Mouse (Mus musculus) spleen, adult 2 months (tissue): ENCODE measurements around the gene Tnfrsf1a. TPM values are rescaled to one million over a fixed set of nuclear protein-coding genes. Genes with fewer than 3 reads are reported as not detected.

Experiments
- DNase-seq, 2 experiments: peaks; one replicate each; pipeline versions ENCODE4 v3.0.0 to v3.0.0-alpha.2; 2012 to 2021; ENCODE audit warnings: low spot score in 2 of 2, low read depth in 1 of 2
- H3K27ac ChIP-seq: fragments of 200-500 bp; 2 replicates; pipeline ENCODE4 v1.5.1; 2012; ENCODE audit warnings: low read length, inconsistent platforms; ENCODE audit not compliant: insufficient read depth
- H3K27me3 ChIP-seq: fragments of 200-500 bp; 2 replicates; pipeline ENCODE4 v1.6.1; 2012; ENCODE audit warnings: mild to moderate bottlenecking, moderate library complexity, low read length, inconsistent platforms; ENCODE audit not compliant: control insufficient read depth, insufficient read depth
- H3K36me3 ChIP-seq: fragments of 200-500 bp; 2 replicates; pipeline ENCODE4 v1.6.1; 2012; ENCODE audit warnings: mild to moderate bottlenecking, low read length, inconsistent platforms; ENCODE audit not compliant: control insufficient read depth, insufficient read depth
- H3K4me1 ChIP-seq: fragments of 200-500 bp; 2 replicates; pipeline ENCODE4 v1.6.1; 2011; ENCODE audit warnings: inconsistent platforms; ENCODE audit not compliant: control insufficient read depth, insufficient read depth, insufficient read length
- H3K4me3 ChIP-seq: fragments of 200-500 bp; 2 replicates; pipeline ENCODE4 v1.5.1; 2011; ENCODE audit warnings: mild to moderate bottlenecking, inconsistent platforms; ENCODE audit not compliant: insufficient read depth, insufficient read length; ENCODE audit errors: extremely low read depth
- CTCF ChIP-seq: fragments of 200-500 bp; IDR thresholded peaks from 2 replicates; pipeline ENCODE4 v1.5.1; 2011; ENCODE audit warnings: mild to moderate bottlenecking, inconsistent platforms; ENCODE audit not compliant: insufficient read depth, insufficient read length, insufficient replicate concordance; ENCODE audit errors: extremely low read depth
- POLR2A ChIP-seq: fragments of 200-500 bp; IDR thresholded peaks from 2 replicates; pipeline ENCODE4 v1.6.1; 2011; ENCODE audit warnings: low read depth, low read length, inconsistent platforms
- WGBS: fragments of 180-500 bp; shearing (Covaris S2); methylation state at CpG from one replicate; pipeline ENCODE4 v1.1.7; 2018; 5-methylcytosine and 5-hydroxymethylcytosine counted together
- polyA plus RNA-seq: library from polyadenylated mRNA; depleted of rRNA; stranded (reverse); fragments of >200 nt; gene quantifications from 2 replicates; pipeline ENCODE4 v1.2.3, GENCODE M21; 2012

Tnfrsf1a gene
- polyA plus RNA-seq, 1 experiment = 51.3 TPM

DNA sequence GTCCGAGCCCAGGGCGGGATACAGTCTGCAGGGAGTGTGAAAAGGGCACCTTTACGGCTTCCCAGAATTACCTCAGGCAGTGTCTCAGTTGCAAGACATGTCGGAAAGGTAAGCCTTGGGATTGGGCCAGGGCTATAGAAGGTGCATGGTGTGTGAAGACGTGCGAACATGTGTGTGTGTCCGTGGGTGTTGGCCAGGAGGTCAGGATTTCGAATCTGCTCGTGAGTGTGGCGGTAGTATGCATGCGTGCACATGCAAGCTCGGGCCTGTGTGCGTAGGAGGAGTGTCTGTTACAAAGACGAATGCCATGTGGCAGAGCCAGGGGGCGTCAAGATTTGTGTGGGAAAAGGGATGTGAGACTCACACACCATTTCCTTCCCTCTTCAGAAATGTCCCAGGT lies 8.2 kb downstream of the Tnfrsf1a start:
- peaks cover 4% of the 10 kb centered on the region; the same call in 1 of the 2 replicates for H3K36me3 ChIP-seq
- WGBS = 88% methylated on average over 15 of the region's 15 CpGs
- no peak overlapping the region for H3K4me3 ChIP-seq
- H3K27me3 ChIP-seq = peaks cover 1% of the 10 kb centered on the region; the same call in 1 of the 2 replicates
- no peak overlapping the region for H3K27ac ChIP-seq
- peaks cover 12% of the 10 kb centered on the region; the same call in 1 of the 2 replicates for H3K4me1 ChIP-seq
- no peak for TF ChIP-seq POLR2A
- no peak for TF ChIP-seq CTCF
- no peak for DNase-seq

DNA sequence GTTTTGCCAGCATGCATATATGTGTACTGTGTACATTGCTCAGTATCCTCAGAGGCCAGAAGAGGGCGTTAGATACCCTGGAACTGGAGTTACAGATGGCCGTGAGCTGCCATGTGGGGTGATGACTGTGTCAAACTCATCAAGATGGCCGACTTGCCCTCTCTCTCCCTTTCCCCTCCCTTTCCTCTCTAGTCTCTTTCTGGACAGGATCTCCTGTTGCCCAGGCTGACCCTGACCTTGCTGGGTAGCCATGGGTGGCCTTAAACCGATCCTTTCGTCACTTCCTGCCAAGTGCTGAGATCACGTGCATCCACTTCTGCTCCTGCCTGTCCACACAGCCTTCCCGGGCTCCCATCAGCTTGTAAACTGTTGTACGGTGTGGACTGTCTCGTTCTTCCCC lies 10.8 kb downstream of the Tnfrsf1a start:
- WGBS = 70% methylated on average over 9 of the region's 9 CpGs
- no peak for DNase-seq
- Histone ChIP-seq H3K27me3 (peaks cover 1% of the 10 kb centered on the region; the same call in 1 of the 2 replicates), H3K4me1 (peaks cover 8% of the 10 kb centered on the region; the same call in 1 of the 2 replicates), H3K36me3 (peaks cover 4% of the 10 kb centered on the region; the same call in 1 of the 2 replicates), H3K4me3 (no peak overlapping the region), H3K27ac (no peak overlapping the region)
- TF ChIP-seq POLR2A = no peak

DNA sequence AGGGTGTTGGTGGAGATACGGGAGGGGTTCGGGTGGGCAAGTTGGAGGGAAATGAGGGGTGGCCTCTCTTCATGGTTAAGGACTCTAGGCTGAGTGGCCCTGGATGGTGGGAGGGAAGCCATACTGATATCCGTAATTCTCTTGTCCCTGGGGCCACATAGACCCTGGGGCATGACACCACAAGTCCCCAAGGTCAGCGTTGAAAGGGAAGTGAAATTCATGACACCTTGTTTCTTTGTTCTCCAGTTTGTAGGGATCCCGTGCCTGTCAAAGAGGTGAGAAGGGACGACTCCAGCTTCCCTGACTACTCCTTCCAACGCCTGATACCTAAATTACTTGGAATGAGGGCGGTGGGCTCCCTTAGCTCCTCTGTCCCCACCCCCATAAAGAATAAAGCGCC lies 11.7 kb downstream of the Tnfrsf1a start:
- WGBS = 61% methylated on average over 9 of the region's 9 CpGs
- no peak for DNase-seq
- peaks cover 4% of the 10 kb centered on the region; the same call in 1 of the 2 replicates for H3K36me3 ChIP-seq
- H3K27ac ChIP-seq = no peak overlapping the region
- no peak overlapping the region for H3K4me3 ChIP-seq
- peaks cover 1% of the 10 kb centered on the region; the same call in 1 of the 2 replicates for H3K27me3 ChIP-seq
- peaks cover under 1% of the 10 kb centered on the region; the same call in 1 of the 2 replicates for H3K4me1 ChIP-seq
- TF ChIP-seq CTCF = no peak
- no peak for TF ChIP-seq POLR2A

DNA sequence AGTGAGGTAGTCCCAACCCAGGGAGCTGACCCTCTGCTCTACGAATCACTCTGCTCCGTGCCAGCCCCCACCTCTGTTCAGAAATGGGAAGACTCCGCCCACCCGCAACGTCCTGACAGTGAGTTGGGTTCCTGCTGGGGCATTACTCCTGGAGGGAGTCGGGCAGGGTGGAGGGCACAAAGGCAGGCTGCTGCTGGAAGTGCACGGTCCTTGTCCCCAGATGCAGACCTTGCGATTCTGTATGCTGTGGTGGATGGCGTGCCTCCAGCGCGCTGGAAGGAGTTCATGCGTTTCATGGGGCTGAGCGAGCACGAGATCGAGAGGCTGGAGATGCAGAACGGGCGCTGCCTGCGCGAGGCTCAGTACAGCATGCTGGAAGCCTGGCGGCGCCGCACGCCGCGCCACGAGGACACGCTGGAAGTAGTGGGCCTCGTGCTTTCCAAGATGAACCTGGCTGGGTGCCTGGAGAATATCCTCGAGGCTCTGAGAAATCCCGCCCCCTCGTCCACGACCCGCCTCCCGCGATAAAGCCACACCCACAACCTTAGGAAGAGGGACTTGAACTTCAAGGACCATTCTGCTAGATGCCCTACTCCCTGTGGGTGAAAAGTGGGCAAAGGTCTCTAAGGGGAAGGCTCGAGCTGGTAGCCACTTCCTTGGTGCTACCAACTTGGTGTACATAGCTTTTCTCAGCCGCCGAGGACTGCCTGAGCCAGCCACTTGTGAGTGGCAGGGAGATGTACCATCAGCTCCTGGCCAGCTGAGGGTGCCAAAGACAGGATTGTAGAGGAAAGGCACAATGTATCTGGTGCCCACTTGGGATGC lies 12.5 kb downstream of the Tnfrsf1a start:
- WGBS = 83% methylated on average over 38 of the region's 38 CpGs
- no peak for TF ChIP-seq CTCF
- TF ChIP-seq POLR2A = no peak

DNA sequence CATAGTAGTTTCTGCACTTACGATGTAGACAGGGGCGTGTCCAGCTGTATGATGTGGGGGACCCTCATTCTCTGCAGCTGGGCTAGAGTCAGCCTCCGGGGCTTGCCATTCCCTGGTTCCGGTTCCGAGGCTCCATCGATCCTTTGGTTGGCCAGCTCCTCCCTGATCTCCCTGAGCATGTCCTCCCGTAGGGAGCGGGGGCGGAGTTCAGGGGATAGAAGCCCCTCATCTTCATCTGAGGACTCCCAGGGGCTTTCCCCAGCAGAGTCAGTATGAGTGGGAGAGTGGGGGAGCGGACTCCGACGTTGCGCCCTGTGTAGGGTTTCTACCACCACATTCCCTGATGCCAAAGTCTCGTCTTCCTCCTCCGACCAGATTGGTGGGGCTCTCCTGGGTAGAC lies 13.9 kb downstream of the Tnfrsf1a start:
- Histone ChIP-seq H3K27me3 (peaks cover 1% of the 10 kb centered on the region), H3K4me1 (peaks cover 10% of the 10 kb centered on the region; the same call in 1 of the 2 replicates), H3K27ac (no peak overlapping the region), H3K4me3 (no peak overlapping the region), H3K36me3 (peaks cover 4% of the 10 kb centered on the region; the same call in 1 of the 2 replicates)
- TF ChIP-seq CTCF = no peak
- no peak for DNase-seq
- WGBS = 93% methylated on average over 15 of the region's 15 CpGs

More for the DNA sequence above, 12.5 kb downstream of the Tnfrsf1a start:
- no peak overlapping the region for H3K27ac ChIP-seq
- no peaks in the 10 kb centered on the region for H3K4me1 ChIP-seq
- peaks cover 4% of the 10 kb centered on the region; the same call in 1 of the 2 replicates for H3K36me3 ChIP-seq
- DNase-seq = no peak
- H3K27me3 ChIP-seq = peaks cover 1% of the 10 kb centered on the region
- H3K4me3 ChIP-seq = no peak overlapping the region

DNA sequence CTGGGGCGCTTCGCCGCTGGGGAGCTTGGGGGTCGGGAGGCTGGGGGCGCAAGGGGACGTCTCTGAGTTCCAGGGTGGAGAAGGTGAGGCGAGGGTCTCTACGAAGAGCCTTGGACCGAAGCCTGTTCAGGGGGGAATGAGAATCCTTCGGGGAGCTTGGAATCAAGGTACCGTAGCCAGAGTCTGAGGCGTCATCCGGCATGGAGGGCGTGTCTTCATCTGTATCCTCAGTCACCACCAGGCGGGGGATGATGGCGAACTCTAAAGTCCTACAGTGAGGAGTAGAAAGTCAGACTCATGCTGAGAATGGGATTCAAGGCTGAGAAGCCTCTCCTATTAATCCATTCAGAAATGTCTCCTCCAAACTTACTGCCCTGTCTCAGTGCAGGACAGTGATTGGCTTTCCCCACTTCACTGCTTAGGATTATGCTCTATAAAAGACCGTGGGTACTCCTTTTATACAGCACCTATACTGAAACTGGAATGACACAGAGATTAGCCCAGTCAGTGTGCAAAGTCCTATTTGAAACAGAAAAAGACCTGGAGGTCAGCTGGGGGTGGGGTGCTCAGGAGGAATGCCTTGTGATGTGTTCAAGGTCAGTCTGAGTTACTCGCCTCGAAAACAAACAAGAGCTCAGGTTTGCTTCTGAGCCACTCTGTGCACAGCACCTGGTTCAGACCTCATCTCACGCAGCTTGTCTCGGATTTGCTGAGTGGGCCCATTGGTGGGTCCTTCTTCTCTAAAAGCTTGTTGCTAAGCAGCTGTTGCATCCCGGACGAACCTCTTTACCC lies 14.5 kb downstream of the Tnfrsf1a start:
- 85% methylated on average over 23 of the region's 23 CpGs for WGBS
- Histone ChIP-seq H3K4me1 (peaks cover 15% of the 10 kb centered on the region; the same call in 1 of the 2 replicates), H3K27ac (no peak overlapping the region), H3K36me3 (peaks cover 4% of the 10 kb centered on the region; the same call in 1 of the 2 replicates), H3K27me3 (peaks cover 1% of the 10 kb centered on the region), H3K4me3 (no peak overlapping the region)
- TF ChIP-seq CTCF = no peak
- TF ChIP-seq POLR2A = no peak
- DNase-seq = no peak

DNA sequence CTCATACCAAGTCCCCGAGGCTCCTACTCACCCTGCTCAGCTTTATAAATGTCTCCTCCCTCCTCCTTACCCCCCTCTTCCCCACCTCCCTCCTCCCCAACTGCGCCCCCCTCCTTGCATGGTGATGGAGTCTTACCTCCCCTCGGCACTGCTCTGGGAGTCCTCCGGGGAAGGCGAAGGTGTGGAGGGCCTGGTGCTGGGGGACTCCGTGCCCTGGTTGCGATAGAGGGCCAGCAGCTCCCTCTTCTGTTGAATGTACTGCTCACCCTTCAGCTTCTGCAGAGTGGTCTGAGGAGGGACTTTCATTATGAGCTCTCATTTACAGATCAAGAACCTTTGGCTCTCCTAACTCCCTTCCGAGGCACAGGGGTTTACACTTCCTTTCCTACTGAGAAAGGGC lies 15.3 kb downstream of the Tnfrsf1a start:
- Histone ChIP-seq H3K36me3 (peaks cover 4% of the 10 kb centered on the region; the same call in 1 of the 2 replicates), H3K4me3 (no peak overlapping the region), H3K4me1 (peaks cover 15% of the 10 kb centered on the region; the same call in 1 of the 2 replicates), H3K27me3 (no peaks in the 10 kb centered on the region; the same call in 1 of the 2 replicates), H3K27ac (no peak overlapping the region)
- 27% methylated on average over 8 of the region's 8 CpGs for WGBS
- no peak for DNase-seq
- TF ChIP-seq POLR2A = no peak
- no peak for TF ChIP-seq CTCF
